Mouse (Mus musculus): ENCODE data around the gene Gm49396.

GRCm38 (mm10) chr7:30560296-30560695, 2.8 kb upstream of the Gm49396 start:
- TF ChIP-seq CTCF (IDR thresholded peaks at IDR 0.05; ENCODE audit: low read depth) (no peak), EP300 (IDR thresholded peaks at IDR 0.05; ENCODE audit: low read depth) (no peak)

Measured in heart, postnatal 0 days (tissue).